Mouse (Mus musculus): Measurements from ENCODE around the gene Msantd1. TPM values are rescaled to one million over a fixed set of nuclear protein-coding genes. Genes with fewer than 3 reads are reported as not detected.

Msantd1 gene
- polyA plus RNA-seq, 1 experiment = 9.0 TPM

DNA sequence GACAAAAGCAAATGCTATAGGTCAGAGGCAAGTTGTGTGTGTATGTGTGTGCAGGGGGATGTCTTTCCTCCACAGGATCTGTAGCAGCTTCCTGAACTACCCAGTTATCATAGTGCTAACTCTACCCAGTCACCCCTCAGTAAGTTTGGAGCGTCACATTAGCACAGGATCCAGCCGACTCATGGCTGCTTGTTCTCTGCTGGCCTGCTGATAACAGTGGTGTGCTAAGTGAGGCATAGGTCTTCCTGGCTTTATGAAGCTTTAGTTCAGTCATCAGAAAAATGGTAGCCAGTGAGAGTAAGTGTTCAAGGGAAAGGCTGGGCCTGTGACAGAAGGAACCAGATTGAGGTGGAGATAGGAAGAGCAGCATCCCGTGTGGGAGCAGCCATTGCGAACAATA, 16.1 kb downstream of the Msantd1 start:
- no peak for DNase-seq (ENCODE audit: extremely low spot score in 1 of 2, low spot score in 1 of 2)

DNA sequence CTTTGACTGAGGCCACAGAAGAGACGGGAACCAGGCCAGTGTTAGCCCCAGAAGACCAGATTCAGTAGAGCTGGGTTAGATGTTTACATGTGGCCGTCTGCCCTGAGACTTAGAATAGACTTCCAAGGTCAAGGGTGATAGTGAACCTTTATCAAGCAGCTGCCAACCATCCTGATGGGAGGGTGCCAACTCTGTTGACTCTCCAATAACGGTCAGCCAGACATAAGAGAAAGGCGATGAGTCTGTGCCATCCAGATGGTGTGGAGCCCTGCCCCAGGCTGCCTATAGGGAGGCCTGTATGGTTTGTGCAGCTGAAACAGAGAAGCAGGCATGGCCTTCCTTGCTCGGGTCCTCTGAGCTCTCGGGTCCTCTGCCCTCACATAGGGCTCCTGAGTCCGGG, 16.7 kb downstream of the Msantd1 start:
- no peak for DNase-seq (ENCODE audit: extremely low spot score in 1 of 2, low spot score in 1 of 2)

DNA sequence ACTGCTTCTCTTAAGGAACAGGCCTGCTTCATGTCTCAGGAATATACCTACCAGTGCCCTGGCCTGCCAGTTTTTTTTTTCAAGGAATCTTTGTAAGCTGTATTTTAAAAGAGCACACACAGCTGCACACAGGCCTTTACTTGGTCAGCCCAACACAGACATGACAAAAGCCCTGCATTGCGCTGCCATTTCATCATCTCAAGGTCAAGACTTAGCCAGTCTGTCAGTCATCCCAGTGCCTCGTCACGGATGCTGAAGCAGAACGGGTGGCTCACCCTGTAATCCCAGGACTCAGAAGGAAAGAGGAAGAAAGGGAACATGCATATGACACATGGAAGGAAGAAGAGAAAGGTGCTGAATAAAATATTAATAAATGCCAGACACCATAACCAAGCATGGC, 19.8 kb downstream of the Msantd1 start:
- no peak for DNase-seq (ENCODE audit: extremely low spot score in 1 of 2, low spot score in 1 of 2)

DNA sequence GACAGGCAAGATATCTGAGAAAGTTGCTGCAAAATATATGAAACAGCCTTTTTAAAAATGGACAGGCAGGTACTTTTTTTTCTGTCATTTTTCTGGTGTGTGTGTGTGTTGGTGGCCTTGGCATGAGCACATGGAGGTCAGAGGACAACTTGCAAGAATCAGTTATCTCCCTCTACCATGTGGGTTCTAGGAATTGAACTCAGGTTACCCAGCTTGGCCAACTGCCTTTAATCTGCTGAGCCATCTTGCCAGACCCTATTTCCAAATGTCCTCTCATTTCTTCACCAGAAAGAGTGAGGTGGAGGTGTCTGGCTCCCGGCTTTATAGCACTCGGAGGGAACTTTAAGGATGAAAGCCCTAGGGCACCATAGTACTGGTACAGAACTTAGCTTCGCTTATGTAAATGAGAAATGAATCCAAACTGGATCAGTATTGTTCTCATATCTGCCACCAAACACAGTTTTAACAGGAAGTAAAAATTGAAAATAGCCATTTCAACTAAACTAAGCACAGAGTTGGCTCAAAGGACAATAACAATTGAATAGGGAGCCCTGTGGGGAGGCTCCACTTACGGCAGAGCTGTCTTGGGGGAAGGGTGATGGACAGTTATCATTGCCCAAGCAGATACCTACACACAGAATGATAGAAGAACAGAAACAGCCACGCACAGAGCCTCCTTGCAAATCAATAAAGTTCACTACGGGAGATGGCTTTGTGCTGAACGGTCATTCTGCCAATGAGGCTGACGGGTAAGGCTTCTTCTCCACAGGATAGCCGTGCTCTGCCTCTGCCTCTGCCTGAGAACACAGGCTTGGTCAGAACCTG, 22.6 kb downstream of the Msantd1 start:
- no peak for DNase-seq (ENCODE audit: extremely low spot score in 1 of 2, low spot score in 1 of 2)

DNA sequence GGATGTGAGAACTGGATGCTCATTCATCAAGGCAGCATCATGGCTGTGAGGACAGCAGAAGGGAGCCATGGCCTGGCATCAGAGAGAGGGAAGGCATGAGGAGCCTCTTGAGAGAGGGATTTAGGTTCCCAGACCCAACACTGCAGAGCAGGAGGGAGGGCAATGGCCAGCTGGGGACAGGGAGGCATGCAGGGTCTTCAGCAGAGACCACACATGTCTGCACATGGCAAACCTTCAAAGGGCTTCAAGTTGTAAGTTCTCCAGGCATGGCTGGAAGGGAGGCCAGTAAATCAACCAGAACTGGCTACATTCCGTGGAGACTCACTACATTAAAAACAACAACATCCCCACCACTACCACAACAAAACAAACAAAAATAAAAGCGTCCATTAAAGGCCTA, 23.3 kb downstream of the Msantd1 start:
- DNase-seq (ENCODE audit: extremely low spot score in 1 of 2, low spot score in 1 of 2) = no peak

DNA sequence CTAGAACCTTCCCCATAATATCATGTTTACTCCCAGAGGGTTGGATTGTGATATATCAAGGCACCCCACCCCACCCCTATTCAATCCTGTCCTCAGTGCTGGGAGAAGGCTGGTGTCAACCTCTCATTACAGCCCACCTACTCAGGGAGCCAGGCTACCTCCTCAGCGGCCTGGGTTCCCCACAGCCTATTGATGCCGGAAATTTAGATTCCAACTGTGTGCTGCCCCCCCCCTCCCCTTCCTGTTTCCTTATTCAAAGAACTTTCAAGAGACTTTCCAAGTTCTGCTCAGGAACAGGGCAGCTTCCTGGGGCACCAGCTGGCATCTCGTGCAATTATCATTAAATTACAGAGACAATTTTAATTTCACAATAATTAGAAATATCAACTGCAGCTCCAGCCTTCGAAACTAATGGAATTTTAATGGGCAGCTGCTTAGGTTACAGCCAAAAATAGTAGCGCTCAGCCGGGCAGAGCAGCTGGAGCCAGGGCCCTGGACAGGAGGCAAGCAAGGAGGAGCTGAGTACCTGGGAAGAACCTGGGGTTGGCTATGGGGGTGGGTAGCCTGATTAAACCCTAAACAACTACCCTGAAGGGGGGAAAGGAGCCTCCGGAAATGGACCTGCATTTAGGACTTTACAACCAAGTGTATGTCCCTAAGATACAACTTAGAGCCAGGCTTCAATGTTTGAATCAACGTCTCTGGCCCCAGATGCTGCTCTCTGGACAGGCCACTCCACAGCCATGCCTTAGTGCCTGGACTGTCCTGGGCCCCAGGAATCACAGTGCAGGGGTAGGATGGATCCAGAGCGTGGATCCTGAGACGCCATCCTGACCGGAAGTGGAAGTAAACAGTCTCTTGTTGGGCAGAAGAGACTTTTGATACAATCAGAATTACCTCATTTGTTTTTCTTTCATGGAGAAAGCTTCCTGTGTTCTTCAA, 24.0 kb downstream of the Msantd1 start:
- no peak for DNase-seq (ENCODE audit: extremely low spot score in 1 of 2, low spot score in 1 of 2)

DNA sequence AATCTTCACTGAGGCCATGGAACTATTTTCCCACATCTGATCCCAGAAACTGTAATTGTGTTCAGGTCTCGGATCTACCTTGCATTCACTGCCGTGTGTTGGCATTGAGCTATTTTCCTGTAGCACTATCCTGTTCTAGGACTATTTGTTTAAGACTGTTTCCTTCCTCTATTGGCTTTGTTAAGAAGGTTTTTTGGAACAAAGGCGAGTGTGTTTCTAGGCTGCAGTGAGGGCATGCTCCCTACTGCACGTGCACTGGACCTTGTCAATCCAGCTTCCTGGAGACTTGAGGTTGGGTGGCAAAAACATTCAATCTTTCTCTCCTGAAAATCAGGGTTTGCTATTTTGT, 24.6 kb downstream of the Msantd1 start:
- DNase-seq (ENCODE audit: extremely low spot score in 1 of 2, low spot score in 1 of 2) = no peak

DNA sequence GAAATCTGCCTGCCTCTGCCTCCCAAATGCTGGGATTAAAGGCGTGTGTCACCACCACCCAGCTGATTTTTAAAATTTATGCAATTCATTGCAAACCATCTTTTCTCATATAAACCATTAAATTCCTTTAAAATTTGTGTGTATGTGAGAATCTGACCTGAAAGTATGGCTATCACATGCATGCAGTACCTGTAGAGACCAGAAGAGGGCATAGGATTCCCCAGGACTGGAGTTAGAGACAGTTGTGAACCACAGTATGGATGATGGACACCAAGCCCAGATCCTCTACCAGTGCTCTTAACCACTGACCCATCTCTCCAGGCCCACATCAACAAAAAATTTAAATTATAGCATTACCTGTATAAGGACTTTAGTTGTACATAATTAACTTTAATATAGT, 25.6 kb downstream of the Msantd1 start:
- no peak for DNase-seq (ENCODE audit: extremely low spot score in 1 of 2, low spot score in 1 of 2)

DNA sequence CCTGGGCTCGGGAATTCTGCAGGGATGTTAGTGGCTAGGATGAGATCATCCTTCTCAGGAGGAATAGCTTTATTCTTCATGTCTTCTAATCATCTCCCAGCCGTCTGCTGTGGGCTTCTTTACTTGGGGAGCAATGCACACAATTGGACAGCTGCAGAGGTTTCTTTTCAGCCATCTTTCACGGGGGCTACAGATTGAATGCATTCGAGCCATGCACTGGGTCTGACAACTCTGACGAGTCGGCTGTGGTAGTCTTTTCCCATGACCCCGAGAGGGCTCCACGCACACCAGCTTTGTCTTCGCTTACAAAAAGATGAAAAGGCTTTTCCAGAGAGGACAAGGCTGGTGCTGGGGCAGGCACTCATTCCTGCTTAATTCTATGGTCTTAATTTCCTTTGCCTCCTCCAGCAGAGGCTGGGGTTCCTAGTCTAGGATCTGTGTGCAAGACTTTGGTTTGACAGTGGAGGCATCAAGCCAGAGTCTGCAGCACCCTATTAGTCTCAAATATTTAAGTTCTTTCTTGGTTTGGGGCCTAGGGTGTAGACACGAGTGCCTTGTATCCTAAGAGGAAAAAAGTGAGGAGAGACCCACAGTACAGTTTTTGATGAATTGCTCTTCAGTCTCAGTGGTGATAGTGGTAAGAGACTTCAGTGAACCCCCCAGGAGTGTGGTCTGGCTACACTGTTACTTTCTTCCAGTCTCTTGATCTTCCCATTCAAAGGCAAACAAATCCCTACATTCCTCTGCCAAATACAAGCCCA, 34.1 kb downstream of the Msantd1 start:
- DNase-seq (ENCODE audit: extremely low spot score in 1 of 2, low spot score in 1 of 2) = no peak

DNA sequence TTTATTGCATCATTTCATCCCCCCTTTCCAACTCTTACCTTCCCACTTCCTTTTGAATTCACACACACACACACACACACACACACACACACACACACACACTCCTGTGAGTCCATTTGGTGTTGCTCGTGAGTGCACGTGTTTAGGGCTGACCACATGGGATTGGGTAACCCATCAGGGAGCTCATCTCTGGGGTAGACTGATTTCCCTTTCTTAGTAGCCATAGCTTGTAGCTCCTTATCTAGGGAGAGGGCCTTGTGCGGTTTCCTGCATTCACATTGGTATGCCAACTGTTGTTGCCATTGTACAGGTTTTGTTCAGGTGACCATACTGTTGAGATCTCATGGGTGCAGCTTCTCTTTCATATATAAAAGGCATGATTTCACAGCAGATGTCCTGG, 35.6 kb downstream of the Msantd1 start:
- no peak for DNase-seq (ENCODE audit: extremely low spot score in 1 of 2, low spot score in 1 of 2)

DNA sequence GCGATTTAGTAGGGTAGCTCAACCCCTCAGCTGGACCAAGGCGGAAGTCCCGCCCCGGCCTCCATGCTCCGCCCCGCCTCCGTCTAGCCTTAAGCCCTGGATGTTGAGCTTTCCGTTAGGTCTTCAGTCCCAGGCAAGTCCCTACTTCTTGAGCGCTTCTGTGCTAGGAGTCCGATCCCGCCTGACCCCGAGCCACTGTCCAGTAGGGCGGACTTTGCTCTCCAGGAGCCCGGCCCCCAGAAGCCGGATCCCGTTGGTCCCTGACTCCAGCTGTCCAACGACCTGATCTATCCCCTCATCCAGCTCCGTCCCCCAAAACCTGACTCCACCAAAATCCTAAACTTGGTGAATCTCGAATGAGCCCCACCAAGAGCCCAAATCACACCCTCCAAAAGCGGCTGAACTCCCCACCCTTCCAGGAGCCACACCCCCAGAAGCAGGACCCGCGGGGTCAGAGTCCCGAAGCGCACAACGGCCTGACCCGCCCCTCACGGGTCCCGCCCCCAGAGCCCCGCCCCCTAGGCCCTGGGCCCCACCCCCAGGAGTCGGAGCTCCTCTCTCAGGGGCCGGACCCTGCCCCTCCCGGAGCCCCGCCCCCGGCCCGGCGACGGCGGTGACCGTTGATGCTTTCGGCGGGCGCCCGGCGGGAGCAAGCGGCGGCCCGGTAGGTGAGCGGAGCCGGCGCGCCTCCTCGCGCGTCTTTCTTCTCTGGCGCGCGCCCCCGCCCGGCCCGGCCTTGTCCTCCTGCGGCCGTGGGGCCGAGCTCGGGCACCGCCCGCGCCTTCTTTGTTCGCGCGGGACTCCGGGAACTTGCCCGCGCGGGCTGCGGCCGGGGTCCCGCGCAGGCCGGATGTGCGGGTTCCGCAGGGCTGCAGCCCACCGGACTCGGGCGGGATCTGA, 41.3 kb downstream of the Msantd1 start, which contains the start of gene Rgs12:
TSS of gene Rgs12 (plus strand) at position 585 of the 900 bp plus-strand sequence.
- peak in 1 of 2 experiments; percentile 36 for DNase-seq (ENCODE audit: extremely low spot score in 1 of 2, low spot score in 1 of 2)

DNA sequence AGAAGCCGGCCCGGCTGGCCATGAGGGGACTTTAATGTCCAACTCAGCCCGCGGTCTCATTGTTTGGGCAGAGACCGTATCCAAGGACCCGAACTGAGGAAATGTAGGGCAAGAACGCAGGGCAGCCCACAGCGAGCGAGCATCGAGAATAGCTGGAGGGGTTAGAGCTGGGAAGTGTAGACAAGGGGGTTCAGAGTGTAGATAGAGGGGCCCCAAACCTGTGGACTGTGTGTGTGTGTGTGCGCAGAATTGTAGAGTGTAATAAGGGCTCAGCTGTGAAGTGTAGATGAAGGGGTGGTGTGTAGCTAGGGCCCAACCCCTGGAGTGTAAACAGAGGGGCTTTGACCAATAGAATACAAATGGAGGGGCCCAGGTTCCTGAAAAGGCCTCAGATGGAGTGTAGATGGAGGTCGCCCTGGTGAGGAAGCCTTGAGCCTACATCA, 42.0 kb downstream of the Msantd1 start:
- no peak for DNase-seq (ENCODE audit: extremely low spot score in 1 of 2, low spot score in 1 of 2)

DNA sequence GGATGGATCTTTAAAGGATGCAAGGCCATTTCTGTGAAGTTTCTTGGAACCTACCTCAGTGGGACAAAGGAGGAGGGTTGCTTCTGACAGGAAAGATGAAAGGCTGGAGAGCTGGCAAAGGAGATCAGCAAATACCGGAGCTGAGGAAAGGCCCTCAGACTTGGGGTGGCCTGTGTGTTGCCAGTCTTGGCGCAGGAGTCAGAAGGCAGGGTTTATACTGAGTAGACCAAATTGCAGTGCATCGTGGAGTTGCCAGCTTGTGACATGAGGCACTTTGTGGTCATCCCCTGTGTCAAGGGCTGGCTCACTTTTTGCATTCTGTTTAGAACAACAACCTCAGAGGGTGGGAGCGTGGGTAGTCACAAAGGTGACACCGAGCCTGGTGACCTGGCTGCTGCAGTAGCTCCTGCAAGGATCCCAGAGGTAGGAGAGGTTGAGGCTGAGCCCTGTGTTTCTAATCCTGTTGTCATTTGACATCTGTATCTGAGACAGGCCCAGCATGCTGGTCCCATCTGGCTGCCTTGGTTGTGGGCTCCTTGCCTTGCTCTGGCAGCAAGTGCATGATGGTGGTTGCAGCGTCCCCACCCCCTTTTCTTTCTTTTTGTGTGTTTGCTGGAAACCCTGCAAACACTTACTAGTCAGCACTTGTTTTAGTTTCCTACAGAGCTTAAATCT, 42.8 kb downstream of the Msantd1 start:
- peak in 1 of 2 experiments; percentile 10 for DNase-seq (ENCODE audit: extremely low spot score in 1 of 2, low spot score in 1 of 2)

DNA sequence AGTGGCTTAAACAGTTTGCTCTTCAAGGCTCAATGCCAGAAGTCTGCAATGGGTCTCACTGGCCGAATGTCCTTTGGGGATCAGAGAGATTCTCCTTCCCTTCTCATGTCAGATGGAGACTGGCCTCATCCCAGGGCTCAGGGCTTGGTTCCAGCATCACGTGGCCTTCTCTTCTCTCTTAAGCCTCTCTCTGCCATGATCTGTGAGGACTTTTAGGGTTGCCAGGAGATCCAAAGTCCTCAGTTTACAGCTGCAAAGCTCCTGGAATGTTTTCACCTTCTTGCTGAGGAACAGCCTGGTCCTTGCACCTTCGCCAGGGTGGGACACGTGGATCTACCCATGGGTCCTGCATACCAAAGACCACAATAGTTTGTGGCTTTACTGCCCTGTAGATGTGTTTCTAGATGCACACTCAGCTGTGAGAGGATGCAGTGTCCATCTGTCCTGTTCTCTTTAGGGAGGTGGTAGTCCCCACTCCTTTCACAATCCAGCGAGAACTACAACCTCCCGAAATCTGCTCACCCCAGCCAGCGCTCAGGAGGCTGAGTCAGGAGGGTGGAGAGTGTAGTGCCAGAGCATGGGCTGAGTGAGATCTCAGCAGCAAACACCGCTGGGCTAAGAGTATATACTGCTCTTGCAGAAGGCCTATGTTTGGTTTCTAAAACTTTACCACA, 43.5 kb downstream of the Msantd1 start:
- no peak for DNase-seq (ENCODE audit: extremely low spot score in 1 of 2, low spot score in 1 of 2)

DNA sequence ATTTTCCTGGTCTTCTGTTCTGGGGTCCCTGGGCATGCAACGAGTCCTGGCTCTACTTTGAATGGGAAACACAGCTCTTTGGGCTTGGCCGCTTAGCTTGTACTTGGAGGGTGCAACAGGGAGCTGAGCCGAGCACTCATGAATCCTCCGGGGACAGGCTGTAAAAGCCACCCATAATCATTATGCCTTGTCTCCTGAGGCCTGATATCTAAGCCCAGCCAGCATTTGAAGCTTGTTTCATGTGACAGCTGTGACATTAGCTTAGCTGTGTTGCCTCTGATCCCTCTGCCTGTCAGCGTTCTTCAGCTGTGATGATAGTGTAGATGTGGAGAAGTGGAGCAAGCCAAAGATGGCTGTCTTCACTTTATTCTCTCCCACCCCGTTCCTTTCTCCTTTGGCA, 46.7 kb downstream of the Msantd1 start:
- no peak for DNase-seq (ENCODE audit: extremely low spot score in 1 of 2, low spot score in 1 of 2)

DNA sequence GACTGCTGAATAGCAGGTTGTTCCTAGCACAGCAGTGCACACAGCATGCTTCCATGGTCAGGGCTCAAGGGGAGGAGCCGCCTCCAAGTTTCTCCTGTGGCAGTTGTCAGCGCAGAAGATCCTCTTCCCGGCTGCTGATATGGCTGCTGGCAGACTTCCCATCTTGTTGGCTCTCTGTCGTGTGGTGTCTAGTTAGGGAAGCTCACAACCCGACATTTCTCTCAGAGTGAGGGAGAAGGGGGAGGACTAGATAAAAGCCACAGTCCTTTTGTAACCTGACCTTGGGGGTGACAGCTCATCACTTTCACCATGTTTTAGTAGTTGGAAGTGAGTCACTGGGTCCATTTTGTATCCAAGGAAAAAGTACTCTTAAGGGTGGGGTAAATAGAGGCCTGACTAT, 47.8 kb downstream of the Msantd1 start:
- no peak for DNase-seq (ENCODE audit: extremely low spot score in 1 of 2, low spot score in 1 of 2)

DNA sequence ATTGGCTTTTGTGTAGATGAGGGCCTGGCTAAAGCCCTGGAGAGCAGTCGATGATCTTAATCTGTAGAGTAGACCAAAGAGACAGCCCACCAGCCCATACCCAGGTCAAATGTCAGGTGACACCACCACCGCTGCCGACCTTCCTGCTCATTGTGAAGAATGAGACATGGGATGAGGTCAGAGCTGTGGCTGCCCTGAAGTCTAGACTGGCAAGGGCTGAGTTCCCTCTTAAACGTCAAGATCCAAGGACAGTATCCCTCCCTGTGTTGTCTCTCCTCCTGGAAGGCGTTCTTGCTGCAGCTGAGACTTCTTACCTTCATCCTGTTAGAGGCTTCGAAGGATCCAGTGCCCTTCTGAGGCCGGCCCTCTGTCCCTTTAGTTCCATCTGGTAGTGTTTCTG, 48.3 kb downstream of the Msantd1 start:
- DNase-seq (ENCODE audit: extremely low spot score in 1 of 2, low spot score in 1 of 2) = no peak

DNA sequence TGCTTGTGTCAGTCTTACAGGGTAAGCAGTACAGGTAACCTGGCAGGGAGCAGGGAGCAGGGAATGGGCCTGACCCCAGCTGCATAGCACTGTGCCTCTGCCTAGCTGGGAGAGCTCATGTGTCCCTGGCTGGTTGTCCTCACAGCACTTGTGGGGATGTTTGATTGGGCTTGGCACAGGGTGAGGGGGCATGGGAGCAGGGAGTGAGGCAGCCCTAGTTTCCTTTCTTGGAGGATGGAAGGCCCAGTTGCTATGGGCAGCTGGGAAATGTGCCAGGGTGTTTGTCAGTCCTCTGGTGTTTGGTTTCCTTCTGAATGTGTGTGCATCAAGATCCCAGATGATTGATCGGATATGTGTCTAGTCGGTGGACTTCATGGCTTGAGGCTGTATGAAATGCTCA, 49.2 kb downstream of the Msantd1 start:
- peak in 1 of 2 experiments; percentile 33 for DNase-seq (ENCODE audit: extremely low spot score in 1 of 2, low spot score in 1 of 2)

DNA sequence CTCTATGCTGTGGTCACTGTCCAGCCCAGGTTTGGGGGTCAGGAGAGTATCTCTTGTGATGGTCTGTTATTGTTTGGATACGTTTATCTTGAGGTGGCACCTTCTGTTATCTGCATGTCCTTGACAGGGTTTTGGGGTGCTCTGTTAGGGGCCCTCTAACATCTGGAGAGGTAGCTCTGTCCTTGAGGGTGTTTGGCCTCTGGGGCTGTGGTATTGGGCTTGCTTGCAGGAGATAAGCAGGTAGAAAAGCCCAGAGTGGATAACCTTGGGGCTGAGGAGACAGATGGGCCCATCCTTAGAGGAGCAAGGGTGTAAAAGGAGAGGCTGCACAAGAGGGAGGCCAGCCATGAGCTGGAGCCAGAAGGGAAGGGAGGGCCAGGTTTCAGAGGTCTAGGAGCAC, 52.2 kb downstream of the Msantd1 start:
- DNase-seq (ENCODE audit: extremely low spot score in 1 of 2, low spot score in 1 of 2) = no peak

Measured in frontal cortex, adult 2 months (tissue).